Mouse (Mus musculus) right cerebral cortex, adult 2 months (tissue): Measurements from ENCODE around the gene Dclk1.

Source experiments
- DNase-seq, 2 experiments: peaks; one replicate each; pipeline ENCODE4 v3.0.0; 2021 to 2022; ENCODE audit warnings: low spot score in 2 of 2

Gene Dclk1

DNA sequence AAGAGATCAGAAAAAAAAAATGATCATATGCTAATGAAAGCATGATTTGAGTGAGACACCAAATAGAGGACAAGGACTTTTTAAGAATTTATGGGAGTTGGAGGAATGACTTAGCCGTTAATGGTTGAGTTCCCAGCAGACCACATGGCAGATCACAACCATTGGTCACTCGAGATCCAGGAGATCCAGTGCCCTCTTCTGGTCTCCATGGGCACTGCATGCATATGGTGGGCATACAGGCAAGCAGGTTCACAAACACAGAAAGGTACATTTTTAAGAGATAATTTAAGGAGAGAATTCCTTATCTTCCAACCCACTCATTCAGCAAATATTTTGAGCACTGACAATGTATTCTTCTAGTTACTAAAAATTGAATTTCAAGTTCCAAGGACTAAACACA is 207.0 kb downstream of the Dclk1 start:
- no peak for DNase-seq

DNA sequence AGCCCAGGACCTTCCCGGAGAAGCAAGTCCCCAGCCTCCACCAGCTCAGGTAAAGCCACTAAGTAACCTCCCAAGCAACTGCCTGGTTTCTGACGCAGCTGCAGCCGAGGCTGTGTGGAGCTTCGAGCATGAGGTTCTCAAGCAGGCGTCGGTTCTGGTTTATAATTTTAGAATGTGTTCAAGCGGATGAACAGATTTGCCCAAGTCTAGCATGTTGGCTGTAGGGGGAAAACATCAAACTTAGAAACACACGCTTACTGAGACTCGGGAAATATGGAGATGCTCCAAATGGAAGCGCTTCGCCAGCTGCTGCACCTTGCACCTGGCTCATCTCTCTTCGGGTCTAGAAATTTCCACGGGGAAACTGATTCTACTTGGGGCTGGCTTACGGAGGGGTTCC is 208.9 kb downstream of the Dclk1 start:
- peak in 1 of 2 experiments; percentile 56 for DNase-seq

DNA sequence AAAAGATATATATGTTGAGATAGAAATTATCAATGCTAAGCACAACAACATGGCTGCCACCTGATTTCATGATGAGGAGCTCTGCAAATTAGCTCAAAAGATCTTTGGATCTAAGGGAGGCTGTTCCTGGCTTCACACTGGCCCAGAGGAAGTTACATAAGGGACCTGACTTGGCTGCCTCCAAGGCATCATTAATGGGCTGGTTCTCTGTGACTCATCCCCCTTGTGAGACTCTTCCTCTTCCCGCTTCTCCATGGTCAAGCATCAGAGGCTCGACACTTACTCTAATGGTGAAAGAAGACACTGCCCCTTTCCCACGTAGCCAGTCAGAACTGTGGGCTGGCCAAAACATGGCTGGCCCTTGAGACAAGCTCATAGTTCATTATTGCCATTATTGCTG is 209.7 kb downstream of the Dclk1 start:
- DNase-seq: no peak

DNA sequence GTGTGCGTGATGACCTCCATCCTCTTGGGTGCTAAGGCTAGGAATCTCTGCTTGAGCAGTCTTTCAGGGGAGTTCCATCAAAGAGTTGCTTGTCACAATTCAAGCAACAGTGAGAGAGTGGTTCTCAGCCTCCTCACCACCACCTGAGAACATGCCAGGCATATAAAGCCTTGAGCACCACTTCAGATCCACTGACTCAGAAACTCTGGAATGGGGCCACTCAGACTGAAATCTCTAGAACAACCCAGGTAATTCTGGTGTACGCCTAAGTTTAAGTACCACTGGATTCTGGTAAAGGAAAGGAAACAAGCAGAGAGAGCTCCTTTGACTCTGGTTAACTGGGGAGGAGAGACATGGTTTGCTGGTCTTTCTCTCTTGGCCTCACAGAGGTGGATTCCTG is 210.3 kb downstream of the Dclk1 start:
- DNase-seq: no peak

DNA sequence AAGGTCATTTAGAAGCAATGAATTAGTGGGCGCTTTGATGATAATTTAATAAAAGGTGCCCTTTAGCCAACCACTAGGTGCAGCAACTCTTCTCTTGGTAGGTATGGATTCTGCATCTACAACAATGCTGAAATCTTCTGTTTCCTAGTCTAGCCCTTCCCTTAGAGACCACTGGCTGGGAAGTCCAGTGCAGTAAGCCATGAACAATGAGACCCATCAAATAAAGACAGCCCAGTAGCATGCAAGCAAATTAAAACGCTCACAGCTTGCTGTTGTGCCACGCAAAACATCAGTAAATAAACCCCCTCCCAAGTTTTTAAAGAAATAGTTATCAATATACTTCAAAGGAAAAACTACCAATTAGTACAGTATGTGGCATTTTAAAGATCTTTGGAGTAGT is 218.9 kb downstream of the Dclk1 start:
- DNase-seq: no peak

DNA sequence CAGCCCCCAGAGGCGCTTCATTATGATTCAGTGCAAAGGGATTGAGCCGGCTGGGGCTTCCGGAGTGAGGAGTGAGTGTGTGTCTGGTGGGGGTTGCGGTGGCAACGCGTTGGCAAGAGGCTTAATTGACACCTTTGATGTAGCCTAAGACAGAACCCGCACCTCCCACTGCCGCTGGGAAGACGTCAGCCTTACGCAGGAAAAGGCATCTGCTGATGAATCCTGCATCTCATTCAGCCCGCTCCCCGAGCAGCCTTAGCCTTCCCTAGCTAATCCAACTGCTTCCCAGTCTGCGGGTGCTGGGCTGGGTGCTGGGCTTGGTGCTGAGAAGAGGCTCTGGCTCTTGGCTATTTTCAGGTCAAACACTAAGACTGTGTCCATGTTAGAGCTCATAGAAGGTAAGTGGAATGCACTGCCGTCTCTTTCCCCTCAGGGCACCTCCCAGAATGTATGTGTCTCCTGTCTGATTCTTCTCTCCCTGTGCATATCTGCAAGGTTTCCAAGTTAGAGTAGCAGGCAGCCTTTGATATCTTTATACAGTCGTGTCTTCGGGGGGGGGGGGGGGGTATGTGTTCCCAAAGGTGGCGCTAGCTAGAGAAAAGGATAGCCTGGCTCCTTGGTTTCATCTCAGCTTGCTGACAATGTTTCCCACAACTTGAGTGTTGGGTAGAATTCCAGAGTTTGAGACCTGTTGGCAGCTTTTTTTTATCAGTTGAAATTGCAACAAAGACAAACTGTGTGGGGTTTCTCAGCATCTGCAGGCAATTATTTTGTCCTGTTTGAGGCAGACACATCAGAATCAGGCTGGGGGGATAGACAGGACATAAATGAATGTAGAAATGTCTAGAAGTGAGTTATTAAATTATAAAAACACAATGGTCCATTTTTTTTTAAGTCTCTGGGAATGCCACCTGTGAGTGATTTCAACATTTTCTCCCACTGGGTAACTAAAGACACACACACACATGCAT is 219.8 kb downstream of the Dclk1 start:
- DNase-seq: peak; percentile 95

DNA sequence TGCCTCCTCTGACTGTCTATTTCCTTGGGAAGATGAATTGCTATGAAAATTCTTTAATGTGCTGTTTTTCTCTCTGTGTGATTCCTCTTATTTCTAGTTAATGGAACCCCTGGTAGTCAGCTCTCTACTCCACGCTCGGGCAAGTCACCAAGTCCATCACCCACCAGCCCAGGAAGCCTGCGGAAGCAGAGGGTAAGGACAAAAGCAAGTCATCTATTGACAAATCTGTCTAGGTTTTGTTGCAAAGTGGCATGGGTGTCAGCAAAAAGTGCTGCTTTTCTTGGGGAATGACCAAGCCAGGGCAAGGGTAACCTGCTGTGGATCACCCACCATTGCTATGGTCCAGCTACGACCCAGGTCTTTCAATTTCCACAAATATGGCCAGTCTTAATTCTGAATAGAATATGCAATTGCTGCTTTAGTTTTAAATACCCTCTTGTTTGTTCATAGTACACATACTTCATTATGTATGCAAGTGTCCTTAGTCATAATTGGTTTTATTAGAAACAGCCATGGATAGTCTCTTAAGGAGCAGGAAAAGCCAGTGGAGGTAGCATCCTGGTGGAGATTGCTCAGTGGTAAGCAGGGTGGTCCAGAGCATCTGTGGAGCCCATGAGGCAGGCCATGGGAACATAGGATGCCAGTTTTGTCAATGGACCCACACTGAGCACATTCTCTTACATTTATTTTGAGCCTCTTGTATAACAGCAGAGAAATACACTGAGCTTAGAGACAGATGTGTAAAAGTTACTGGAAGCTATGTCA is 220.9 kb downstream of the Dclk1 start:
- peak in 1 of 2 experiments; percentile 31 for DNase-seq

DNA sequence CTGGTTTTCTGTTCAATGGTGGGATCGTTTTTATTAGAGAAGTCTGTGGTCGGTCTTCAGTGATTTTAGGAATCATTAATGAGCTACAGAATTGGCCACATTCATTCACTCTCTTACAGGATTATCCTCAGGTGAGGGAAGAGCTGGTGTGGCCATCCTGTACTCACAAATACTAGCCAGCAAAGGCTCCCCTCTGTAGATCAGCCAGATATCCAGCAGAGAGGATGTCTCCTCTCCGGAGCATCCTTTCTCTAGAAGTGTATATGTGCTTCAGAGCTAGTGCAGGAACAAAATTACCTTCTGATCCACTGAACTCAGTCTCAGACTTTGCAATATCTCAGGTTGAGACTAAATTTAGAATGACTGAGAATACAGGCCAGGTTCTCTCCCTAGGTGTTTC is 222.1 kb downstream of the Dclk1 start:
- DNase-seq: no peak

DNA sequence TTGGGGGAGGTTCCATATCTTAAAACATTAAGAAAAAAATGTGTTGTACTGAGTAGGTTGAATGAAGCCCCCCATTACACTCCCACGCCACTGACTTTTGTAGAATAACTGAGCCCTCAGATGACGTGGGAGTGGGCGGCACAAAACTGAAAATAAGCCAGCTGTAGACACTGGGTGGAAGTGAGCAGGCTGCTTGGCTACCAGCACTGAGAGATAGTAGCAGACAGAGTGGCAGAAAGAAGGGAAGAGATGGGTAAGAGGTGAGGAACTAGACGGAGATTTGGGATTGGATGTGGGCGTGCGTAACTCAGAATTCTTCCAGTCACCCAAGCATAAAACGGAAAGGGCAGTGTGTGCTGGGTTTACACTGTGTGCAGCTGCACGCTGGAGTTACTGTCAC is 223.6 kb downstream of the Dclk1 start:
- peak; percentile 72 to 78 for DNase-seq

DNA sequence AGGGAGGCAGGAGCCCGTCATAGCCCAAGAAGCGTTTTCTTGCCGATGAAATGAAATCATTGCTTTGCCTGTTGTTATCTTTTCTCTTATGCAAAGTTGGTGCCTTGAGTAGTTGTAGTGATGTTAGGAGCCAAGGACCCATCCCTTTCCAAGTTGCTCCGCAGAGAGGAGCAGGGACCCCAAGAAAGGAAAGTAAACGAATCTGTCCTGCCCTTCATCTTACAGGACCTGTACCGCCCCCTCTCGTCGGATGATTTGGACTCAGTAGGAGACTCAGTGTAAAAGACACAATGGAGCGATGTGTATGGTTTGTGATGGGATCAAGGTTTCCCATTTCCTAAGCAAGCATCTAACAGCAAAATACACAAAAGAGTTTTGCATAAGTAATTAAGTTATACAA is 224.2 kb downstream of the Dclk1 start:
- peak; percentile 53 to 63 for DNase-seq

DNA sequence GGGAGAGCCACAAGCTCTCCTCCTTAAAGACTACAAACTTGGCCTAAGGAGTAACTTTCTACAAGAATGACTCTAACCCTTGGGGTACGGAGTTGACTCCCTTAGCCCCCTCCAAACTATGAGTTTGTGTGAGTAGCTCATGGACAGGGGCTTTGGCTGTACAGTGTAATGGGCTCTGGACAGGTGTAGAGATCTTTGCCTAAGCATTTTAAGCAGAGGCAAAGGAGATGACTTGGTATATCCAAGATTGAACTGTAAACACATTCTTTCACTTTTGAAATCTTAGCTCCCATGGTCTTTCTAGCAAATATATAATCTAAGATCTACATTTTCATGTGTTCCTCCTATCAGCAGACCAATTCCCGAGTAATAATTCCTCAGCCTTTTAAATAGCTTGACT is 229.9 kb downstream of the Dclk1 start, which contains the start of gene Gm21954:
Gene Gm21954 (minus strand): TSS at position 101 of the 400 bp plus-strand sequence.
- DNase-seq: no peak

DNA sequence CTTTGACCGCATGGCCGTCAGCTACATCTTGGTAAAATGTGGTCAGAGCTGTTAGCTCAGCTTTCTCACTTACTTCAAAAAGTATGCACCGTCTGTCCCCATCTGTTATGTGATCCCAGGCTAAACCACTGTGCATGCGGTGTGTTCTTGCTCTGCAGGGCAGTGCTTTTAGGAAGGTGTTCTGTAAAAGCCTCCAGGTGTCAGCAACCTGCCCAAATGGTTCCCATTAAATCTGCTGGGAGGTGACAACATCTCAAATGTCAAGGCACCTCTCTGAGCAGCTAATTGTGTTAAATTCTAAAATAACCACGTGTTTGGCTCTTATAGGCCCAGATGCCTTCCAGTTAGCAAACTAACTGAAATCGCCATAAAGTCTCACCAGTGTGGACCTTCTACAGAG is 231.0 kb downstream of the Dclk1 start:
- no peak for DNase-seq

DNA sequence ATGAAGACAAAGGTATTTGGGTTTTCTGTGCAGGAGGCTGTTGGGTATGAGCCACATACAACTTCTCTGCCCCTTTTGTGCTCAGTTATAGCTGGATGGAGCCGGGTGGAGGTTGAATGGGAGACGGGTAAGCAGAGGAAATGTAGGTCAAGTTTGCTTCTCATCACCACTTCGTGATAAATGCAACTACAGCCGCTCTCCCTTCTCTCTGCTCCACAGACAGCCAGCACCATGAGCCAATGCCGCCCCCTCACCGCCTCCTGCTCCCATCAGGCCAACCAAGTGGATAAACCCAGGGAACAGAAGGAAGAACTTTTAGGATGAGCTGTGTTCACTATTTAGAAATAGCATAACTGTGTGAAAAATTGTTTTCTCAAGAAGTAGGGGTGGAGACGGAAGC is 234.5 kb downstream of the Dclk1 start:
- DNase-seq: peak; percentile 89 to 90

DNA sequence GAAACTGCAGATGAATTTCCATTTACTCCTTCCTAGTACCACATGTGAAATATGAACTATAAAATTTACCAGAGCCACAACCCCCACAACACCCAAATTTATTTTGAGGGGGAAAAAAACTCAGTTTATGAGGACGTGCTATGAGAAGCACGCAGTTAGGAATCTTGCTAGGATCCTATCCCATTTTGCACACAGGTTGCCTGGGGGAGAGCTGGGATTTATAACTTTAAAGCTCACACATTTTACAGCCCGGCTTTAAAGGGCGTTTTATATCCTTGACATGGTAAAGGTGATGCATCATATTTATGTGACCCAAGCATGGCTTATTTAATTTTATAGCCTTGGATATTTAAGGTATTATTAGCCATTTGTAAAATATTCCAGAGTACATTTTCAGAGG is 237.1 kb downstream of the Dclk1 start:
- DNase-seq: no peak

DNA sequence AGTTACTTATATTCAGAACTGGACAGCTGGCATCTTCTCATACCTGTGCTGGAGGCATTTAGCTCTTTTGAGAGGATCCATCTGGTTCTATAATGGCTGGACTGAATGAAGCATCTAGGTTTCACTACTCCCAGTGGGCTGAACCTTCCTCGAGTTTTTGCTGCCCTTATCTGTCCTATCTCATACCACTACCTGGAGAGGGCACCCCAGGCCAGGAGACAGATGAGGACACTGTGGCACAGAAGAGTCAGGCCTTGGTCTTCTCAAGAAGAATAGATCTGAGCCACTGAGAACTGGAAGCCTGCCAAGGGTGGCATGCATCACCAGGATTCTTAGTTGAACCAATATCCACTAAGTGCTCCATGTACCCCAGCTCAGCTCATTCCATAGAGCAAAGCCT is 239.0 kb downstream of the Dclk1 start:
- no peak for DNase-seq

DNA sequence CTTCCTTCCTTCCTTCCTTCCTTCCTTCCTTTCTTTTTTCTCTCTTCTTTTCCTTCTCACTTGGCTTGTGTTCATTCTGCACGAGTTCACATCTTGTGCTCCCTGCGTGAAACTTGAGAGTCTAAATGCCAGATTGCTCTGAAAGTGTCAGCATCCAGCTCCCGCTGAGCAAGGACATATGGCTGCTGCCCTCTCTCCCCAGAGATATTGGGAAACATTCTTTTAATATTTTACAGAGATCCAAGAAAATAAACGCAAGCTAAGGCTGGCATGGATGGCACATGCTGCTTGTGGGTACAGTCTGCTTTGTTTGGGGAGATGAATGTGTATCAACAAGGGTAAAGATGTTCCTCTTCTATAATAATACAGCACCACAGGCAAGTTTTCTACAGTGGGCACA is 241.2 kb downstream of the Dclk1 start:
- no peak for DNase-seq

DNA sequence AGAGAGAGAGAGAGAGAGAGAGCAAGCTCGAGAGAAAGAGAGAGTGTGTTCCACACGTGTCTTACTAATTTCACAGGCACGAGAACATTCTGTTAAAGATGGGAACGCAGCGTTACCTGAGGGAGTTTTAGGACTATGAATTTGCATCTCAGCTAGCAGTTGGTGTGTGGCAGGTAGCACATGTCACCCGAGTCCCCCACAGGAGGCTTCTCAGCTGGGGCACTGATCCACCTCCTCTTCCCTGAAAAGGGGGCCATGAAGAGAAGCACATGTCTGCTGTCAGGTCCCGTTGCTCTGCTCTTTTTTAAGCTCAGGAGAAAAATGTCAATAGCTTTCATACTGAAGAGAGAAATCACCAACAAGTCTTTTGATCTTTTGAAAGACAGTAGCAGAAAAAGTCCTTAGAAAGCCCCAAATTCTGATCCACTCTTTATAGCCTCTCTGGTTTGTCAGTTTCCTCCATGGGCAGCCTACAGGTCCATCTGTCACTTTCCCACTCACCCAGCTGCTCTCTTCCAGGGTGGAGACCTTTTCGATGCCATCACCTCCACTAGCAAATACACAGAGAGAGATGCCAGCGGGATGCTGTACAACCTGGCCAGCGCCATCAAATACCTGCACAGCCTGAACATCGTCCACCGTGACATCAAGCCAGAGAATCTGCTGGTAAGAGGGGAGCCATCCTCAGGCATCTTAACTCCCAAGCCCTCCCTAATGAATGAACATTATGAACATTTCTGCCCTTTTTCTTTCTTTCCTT is 247.2 kb downstream of the Dclk1 start:
- DNase-seq: no peak

DNA sequence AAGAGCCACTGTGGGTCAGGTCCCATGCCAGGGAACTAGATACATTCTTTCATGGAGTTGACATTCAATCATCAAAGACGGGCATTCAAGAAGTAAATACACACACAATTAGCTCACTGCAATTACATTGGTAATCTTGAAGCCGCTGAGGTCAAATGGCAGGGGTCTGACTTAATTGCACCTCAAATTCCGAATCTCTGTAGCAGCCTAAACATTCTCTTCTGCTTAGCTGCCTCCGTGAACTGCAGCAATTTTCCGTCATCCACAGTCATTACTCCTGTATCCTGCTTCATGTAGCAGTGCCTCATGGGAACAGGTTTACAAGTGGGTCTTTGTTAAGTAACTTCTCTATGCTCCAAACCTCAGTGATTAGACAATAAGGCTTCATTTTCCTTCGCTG is 249.9 kb downstream of the Dclk1 start:
- no peak for DNase-seq

DNA sequence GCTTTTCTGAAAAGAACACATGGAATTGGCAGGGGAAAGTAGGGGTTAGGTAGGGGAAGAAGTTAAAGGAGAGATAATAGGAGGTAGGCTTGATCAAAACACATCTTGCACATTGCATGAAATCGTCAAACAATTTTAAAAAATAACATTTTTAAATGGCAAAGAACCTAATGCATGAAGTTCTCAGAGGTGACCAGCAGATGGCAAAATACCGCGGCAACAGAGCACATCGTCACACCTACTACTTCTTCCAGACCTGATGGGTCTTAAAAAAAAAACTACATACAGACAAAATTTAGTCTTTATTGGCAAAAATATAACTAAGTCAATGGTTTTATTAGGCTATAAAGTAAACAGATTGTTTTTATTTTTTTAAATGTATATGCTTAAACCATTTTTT is 252.2 kb downstream of the Dclk1 start:
- no peak for DNase-seq

DNA sequence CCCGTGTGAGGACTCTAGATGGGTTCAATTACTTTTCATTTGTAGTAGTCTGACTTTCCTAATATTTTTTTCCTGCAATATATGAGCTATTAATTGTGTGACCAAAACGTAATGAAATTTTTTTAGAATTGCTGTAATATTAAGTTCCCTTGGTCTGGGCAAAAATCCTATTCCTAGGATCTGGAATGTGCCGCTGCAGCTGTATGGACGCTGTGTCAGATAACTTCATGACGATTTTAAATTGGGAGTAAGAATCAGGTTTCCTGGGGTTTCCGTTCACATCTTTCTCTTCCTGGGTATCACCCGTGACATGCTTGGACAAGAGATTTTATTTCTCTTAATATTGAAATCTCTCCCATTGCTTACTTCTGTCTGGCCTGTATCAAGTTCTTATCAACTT is 253.1 kb downstream of the Dclk1 start:
- no peak for DNase-seq

DNA sequence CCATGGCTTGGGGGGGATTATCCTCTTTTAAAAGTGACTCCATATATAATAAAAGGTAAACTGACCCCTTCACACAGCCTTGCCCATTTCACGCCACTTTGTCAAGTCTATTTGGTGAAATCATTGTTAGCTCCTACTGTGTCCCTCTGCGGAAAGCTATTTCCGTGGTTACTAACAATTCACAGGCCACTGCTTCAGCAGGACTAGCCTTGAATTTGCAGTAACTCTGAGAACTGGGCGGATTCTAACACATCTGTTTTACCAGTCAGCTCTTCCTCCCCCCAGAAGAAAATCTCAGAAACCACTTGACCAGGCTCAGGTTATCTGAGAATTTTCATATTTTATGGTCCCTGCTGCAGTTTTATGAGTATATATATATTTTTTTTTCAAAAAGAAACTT is 253.7 kb downstream of the Dclk1 start:
- no peak for DNase-seq

DNA sequence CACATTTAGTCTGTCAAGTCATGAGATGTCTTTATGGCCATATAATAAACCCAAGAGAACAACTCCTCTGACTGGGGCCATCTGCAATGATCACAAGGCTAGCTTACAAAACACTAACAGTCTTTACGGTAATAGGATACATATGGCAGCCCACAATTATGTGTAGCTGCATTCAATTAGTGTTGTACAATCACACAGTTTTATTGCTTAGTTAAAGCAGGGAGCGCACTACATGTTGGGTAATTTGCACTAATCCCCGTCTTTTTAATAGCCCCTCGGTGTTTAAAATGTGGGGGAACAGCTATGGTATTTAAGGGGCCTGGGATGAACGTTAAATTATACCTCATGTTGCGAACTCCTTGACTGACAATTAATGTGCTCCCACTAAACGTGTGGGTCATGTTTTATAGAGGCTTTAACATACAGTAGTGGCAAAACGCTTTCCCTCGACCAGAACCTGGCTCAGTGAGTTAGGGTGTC is 254.3 kb downstream of the Dclk1 start:
- DNase-seq: no peak
